Mouse (Mus musculus): ENCODE data around the gene Gm5431.

Gm5431 gene

GRCm38 (mm10) chr11:48838181-48838797, 63.7 kb downstream of the Gm5431 start:
- DNase-seq = peak; percentile 55
